ENCODE assay signal across 14 mouse cellular contexts in genomic region chr15:59756141-59756540, GRCm38 (mm10).
DNase-seq lines count a peak whose midpoint lies in the region; ATAC-seq lines count a peak whose summit lies in the region.
"Had no signal": no experiment of that assay in that cellular context is flagged by ENCODE, and none has a peak within 500 bp of the region (broad histone marks: within the 10 kb centered on the region; RNA-seq: fewer than 3 reads in every experiment).

No protein-coding gene starts in this region.

- intact Hi-C loops in heart, postnatal 10 days (cut with DNase I) = no loop called here
- intact Hi-C loops in left cerebral cortex, postnatal 36 days (cut with DNase I) = no loop called here

- WGBS in forebrain, embryonic 14.5 days = 62% methylated on average over 6 of the region's 6 CpGs
- 79% methylated on average over 6 of the region's 6 CpGs for WGBS in forebrain, embryonic 12.5 days

- no peaks in the 10 kb centered on the region for H3K4me1 ChIP-seq in forebrain, embryonic 14.5 days (ENCODE audit: control insufficient read depth, insufficient read depth, low read length)
- no peaks in the 10 kb centered on the region for H3K4me1 ChIP-seq in forebrain, embryonic 12.5 days
- H3K4me1 ChIP-seq: limb, embryonic 12.5 days had no signal

- no peak overlapping the region for H3K9ac ChIP-seq in forebrain, embryonic 14.5 days (ENCODE audit: low read length)
- H3K9ac ChIP-seq in forebrain, embryonic 12.5 days = no peak overlapping the region
- H3K9ac ChIP-seq: embryonic facial prominence, embryonic 13.5 days; limb, embryonic 12.5 days; lung, embryonic 15.5 days had no signal

- no peak overlapping the region for H3K4me2 ChIP-seq in forebrain, embryonic 14.5 days (ENCODE audit: low read length)
- H3K4me2 ChIP-seq in forebrain, embryonic 12.5 days = no peak overlapping the region
- H3K4me2 ChIP-seq: embryonic facial prominence, embryonic 13.5 days; limb, embryonic 12.5 days; lung, embryonic 15.5 days had no signal

- no peak for ATAC-seq in forebrain, embryonic 14.5 days
- ATAC-seq in forebrain, embryonic 12.5 days (ENCODE audit: low FRiP score) = no peak
- no peak for ATAC-seq in cerebellum, adult (ENCODE audit: insufficient number of reproducible peaks, low FRiP score, low TSS enrichment)

- no peak overlapping the region for H3K27ac ChIP-seq in forebrain, embryonic 14.5 days (ENCODE audit: low read depth, low read length)
- no peak overlapping the region for H3K27ac ChIP-seq in forebrain, embryonic 12.5 days
- H3K27ac ChIP-seq: embryonic facial prominence, embryonic 13.5 days; limb, embryonic 12.5 days; lung, embryonic 15.5 days had no signal

- no peak overlapping the region for H3K4me3 ChIP-seq in forebrain, embryonic 14.5 days (ENCODE audit: low read depth, low read length)
- no peak overlapping the region for H3K4me3 ChIP-seq in forebrain, embryonic 12.5 days (replicated peaks)
- H3K4me3 ChIP-seq: embryonic facial prominence, embryonic 13.5 days; limb, embryonic 12.5 days; lung, embryonic 15.5 days had no signal

- DNase-seq in forebrain, embryonic 14.5 days (ENCODE audit: low spot score) = peak; percentile 30
- peak; percentile 65 for DNase-seq in kidney, postnatal 14 days
- DNase-seq in kidney, adult 11 months = no peak
- DNase-seq in heart, postnatal 10 days = peak; percentile 53 to 55
- DNase-seq in lung, postnatal 25 days (ENCODE audit: low spot score) = peak; percentile 56
- DNase-seq in left cerebral cortex, postnatal 36 days (ENCODE audit: low spot score in 2 of 2) = no peak
- DNase-seq: cerebellum, adult 9-10 months; right cerebral cortex, adult 18-20 months; thymus, postnatal 25 days had no signal

- no peaks in the 10 kb centered on the region for H3K9me3 ChIP-seq in forebrain, embryonic 14.5 days (replicated peaks; ENCODE audit: control insufficient read depth, low read length)
- H3K9me3 ChIP-seq in forebrain, embryonic 12.5 days = no peaks in the 10 kb centered on the region
- H3K9me3 ChIP-seq: embryonic facial prominence, embryonic 13.5 days; limb, embryonic 12.5 days; lung, embryonic 15.5 days had no signal

- H3K27me3 ChIP-seq in forebrain, embryonic 14.5 days (replicated peaks; ENCODE audit: control insufficient read depth, insufficient read depth, low read length) = no peaks in the 10 kb centered on the region
- no peaks in the 10 kb centered on the region; the same call in 1 of the 2 replicates for H3K27me3 ChIP-seq in forebrain, embryonic 12.5 days
- H3K27me3 ChIP-seq: limb, embryonic 12.5 days; lung, embryonic 15.5 days had no signal

- no peaks in the 10 kb centered on the region for H3K36me3 ChIP-seq in forebrain, embryonic 14.5 days (ENCODE audit: control insufficient read depth, insufficient read depth, low read length)
- H3K36me3 ChIP-seq in forebrain, embryonic 12.5 days (replicated peaks) = no peaks in the 10 kb centered on the region
- H3K36me3 ChIP-seq: embryonic facial prominence, embryonic 13.5 days; limb, embryonic 12.5 days; lung, embryonic 15.5 days had no signal

Comparison
In these comparisons a context has a peak if more than half of its experiments do, and no peak if none do; other contexts are left out.
1. DNase-seq: peak in forebrain, embryonic 14.5 days (single experiment), kidney, postnatal 14 days (single experiment), heart, postnatal 10 days (2 of 2) and lung, postnatal 25 days (single experiment); none in kidney, adult 11 months (single experiment) and left cerebral cortex, postnatal 36 days (0 of 2).